Comparison of ENCODE assay signal across 25 mouse cellular contexts in genomic region chr2:19551396-19551795, GRCm38 (mm10). TPM values are rescaled to one million over a fixed set of nuclear protein-coding genes. Genes with fewer than 3 reads are reported as not detected.
DNase-seq lines count a peak whose midpoint lies in the region; ATAC-seq lines count a peak whose summit lies in the region.
"Had no signal": no experiment of that assay in that cellular context is flagged by ENCODE, and none has a peak within 500 bp of the region (broad histone marks: within the 10 kb centered on the region; RNA-seq: fewer than 3 reads in every experiment).

No protein-coding gene starts in this region.

- WGBS in heart, embryonic 12.5 days, result 56% methylated on average over 2 of the region's 2 CpGs
- 88% methylated on average over 2 of the region's 2 CpGs for WGBS in forebrain, embryonic 10.5 days

- peak; percentile 73 for DNase-seq in heart, adult 11 months
- DNase-seq in heart, postnatal 14 days, result no peak
- no peak for DNase-seq in forebrain, embryonic 10.5 days (ENCODE audit: extremely low spot score, low spot score)
- no peak for DNase-seq in B cell, adult 2 months
- DNase-seq: adrenal gland, postnatal 25 days; cerebellum, adult 11-12 months; cerebellum, postnatal 25 days; kidney, adult 9 months; kidney, postnatal 36 days; lung, embryonic 14.5 days; right cerebral cortex, postnatal 4 days; thymus, postnatal 4 days had no signal

- H3K9me3 ChIP-seq in heart, embryonic 12.5 days (replicated peaks), result no peaks in the 10 kb centered on the region
- no peaks in the 10 kb centered on the region for H3K9me3 ChIP-seq in forebrain, embryonic 10.5 days
- H3K9me3 ChIP-seq: hindbrain, embryonic 13.5 days; limb, embryonic 12.5 days; liver, embryonic 12.5 days; midbrain, embryonic 13.5 days; neural tube, embryonic 12.5 days had no signal

- H3K9ac ChIP-seq in heart, embryonic 12.5 days, result no peak overlapping the region
- H3K9ac ChIP-seq: hindbrain, embryonic 13.5 days; limb, embryonic 12.5 days; liver, embryonic 12.5 days; lung, embryonic 14.5 days; midbrain, embryonic 13.5 days; neural tube, embryonic 12.5 days had no signal

- no peaks in the 10 kb centered on the region for H3K36me3 ChIP-seq in heart, embryonic 12.5 days
- no peaks in the 10 kb centered on the region for H3K36me3 ChIP-seq in forebrain, embryonic 10.5 days (replicated peaks)
- H3K36me3 ChIP-seq: hindbrain, embryonic 13.5 days; limb, embryonic 12.5 days; liver, embryonic 12.5 days; midbrain, embryonic 13.5 days; neural tube, embryonic 12.5 days had no signal

- intact Hi-C loops in heart, postnatal 14 days (cut with DNase I), result loop anchor here (5.0 kb wide), 1 partner anchor 106 kb away; the partner anchor contains the start of gene Otud1

- peak overlapping the region; percentile 98 for H3K27ac ChIP-seq in heart, embryonic 12.5 days (ENCODE audit: poor library complexity, severe bottlenecking)
- H3K27ac ChIP-seq in forebrain, embryonic 10.5 days, result no peak overlapping the region
- H3K27ac ChIP-seq: hindbrain, embryonic 13.5 days; limb, embryonic 12.5 days; liver, embryonic 12.5 days; macrophage; midbrain, embryonic 13.5 days; neural tube, embryonic 12.5 days had no signal

- H3K4me3 ChIP-seq in heart, embryonic 12.5 days, result no peak overlapping the region
- no peak overlapping the region for H3K4me3 ChIP-seq in forebrain, embryonic 10.5 days
- H3K4me3 ChIP-seq: hindbrain, embryonic 13.5 days; limb, embryonic 12.5 days; liver, embryonic 12.5 days; midbrain, embryonic 13.5 days; neural tube, embryonic 12.5 days had no signal

- peaks cover 31% of the 10 kb centered on the region for H3K4me1 ChIP-seq in heart, embryonic 12.5 days (replicated peaks)
- peaks cover 20% of the 10 kb centered on the region for H3K4me1 ChIP-seq in forebrain, embryonic 10.5 days

- ATAC-seq in common myeloid progenitor, adult 5-6 weeks (replicated peaks; ENCODE audit: low read depth, poor library complexity, severe bottlenecking), result peak; percentile 53
- no peak for ATAC-seq in heart, embryonic 12.5 days (ENCODE audit: insufficient number of reproducible peaks, low FRiP score)
- ATAC-seq in hematopoietic stem cell, adult 5-6 weeks (replicated peaks in 1 of 2; ENCODE audit: insufficient read depth in 1 of 2, low FRiP score in 2 of 2, low TSS enrichment in 1 of 2, low read depth in 1 of 2, poor library complexity in 2 of 2, severe bottlenecking in 2 of 2), result peak; percentile 27 to 34; a peak in 3 of 4 replicates
- ATAC-seq: liver, embryonic 12.5 days; midbrain, embryonic 13.5 days had no signal

- no peaks in the 10 kb centered on the region for H3K27me3 ChIP-seq in heart, embryonic 12.5 days (replicated peaks)
- H3K27me3 ChIP-seq in forebrain, embryonic 10.5 days (ENCODE audit: poor library complexity, severe bottlenecking), result peaks cover 18% of the 10 kb centered on the region
- H3K27me3 ChIP-seq: limb, embryonic 12.5 days had no signal

- H3K4me2 ChIP-seq in heart, embryonic 12.5 days, result no peak overlapping the region
- H3K4me2 ChIP-seq: hindbrain, embryonic 13.5 days; limb, embryonic 12.5 days; liver, embryonic 12.5 days; lung, embryonic 14.5 days; midbrain, embryonic 13.5 days; neural tube, embryonic 12.5 days had no signal

RNA-seq across cellular contexts. Expression of gene 4921504E06Rik, which starts 2.3 kb away (rescaled TPM):
- total RNA-seq in heart, postnatal 14 days (2021), result not detected
- 0.23 TPM in 1 of 2 replicates, not detected in the other for total RNA-seq in common myeloid progenitor, adult 5-6 weeks (2017)
- not detected in 2 replicates for polyA plus RNA-seq in heart, embryonic 12.5 days (2016; fragmentation: Nextera tagmentation; extraction: Ambion mirVana)
- not detected in 2 replicates for total RNA-seq in hematopoietic stem cell, adult 5-6 weeks (2017)
- not detected in 2 replicates for polyA plus RNA-seq in forebrain, embryonic 10.5 days (2016; fragmentation: Nextera tagmentation; extraction: Ambion mirVana)
- total RNA-seq: adrenal gland, postnatal 25 days; gastrocnemius, postnatal 36 days; layer of hippocampus, postnatal 10 days had no signal
- polyA plus RNA-seq: forebrain, embryonic 11.5 days; intestine, embryonic 14.5 days; limb, embryonic 12.5 days; liver, embryonic 12.5 days; lung, embryonic 14.5 days; macrophage; midbrain, embryonic 13.5 days; neural tube, embryonic 12.5 days had no signal
